Comparison of ENCODE assay signal across 8 mouse cellular contexts in genomic region chr10:79928907-79929701, GRCm38 (mm10). TPM values are rescaled to one million over a fixed set of nuclear protein-coding genes. Genes with fewer than 3 reads are reported as not detected.
A peak's percentile ranks its signal among the peaks of the same experiment; 100 is the strongest.
DNase-seq lines count a peak whose midpoint lies in the region; ATAC-seq and TF ChIP-seq lines count a peak whose summit lies in the region.

No protein-coding gene starts in this region.

- H3K36me3 ChIP-seq in heart, embryonic 12.5 days = peaks cover 34% of the 10 kb centered on the region
- peaks cover 4% of the 10 kb centered on the region; the same call in 1 of the 2 replicates for H3K36me3 ChIP-seq in hindbrain, embryonic 11.5 days (ENCODE audit: control insufficient read depth, insufficient read depth, low read length)
- no peaks in the 10 kb centered on the region for H3K36me3 ChIP-seq in midbrain, embryonic 11.5 days (ENCODE audit: control insufficient read depth, insufficient read depth, low read length)

- H3K9me3 ChIP-seq in heart, embryonic 12.5 days (replicated peaks) = no peaks in the 10 kb centered on the region
- H3K9me3 ChIP-seq in hindbrain, embryonic 11.5 days (ENCODE audit: control insufficient read depth, low read length) = no peaks in the 10 kb centered on the region
- no peaks in the 10 kb centered on the region for H3K9me3 ChIP-seq in midbrain, embryonic 11.5 days (ENCODE audit: control insufficient read depth, low read length)

- WGBS in heart, embryonic 12.5 days = 22% methylated on average over 9 of the region's 9 CpGs
- 20% methylated on average over 6 of the region's 9 CpGs for WGBS in hindbrain, embryonic 11.5 days
- 31% methylated on average over 9 of the region's 9 CpGs for WGBS in midbrain, embryonic 11.5 days

- H3K9ac ChIP-seq in heart, embryonic 12.5 days = peak overlapping the region; percentile 96
- peak overlapping the region; percentile 83 for H3K9ac ChIP-seq in hindbrain, embryonic 11.5 days (ENCODE audit: low read depth, low read length)
- peak overlapping the region; percentile 55 for H3K9ac ChIP-seq in midbrain, embryonic 11.5 days (ENCODE audit: low read length)

- intact Hi-C loops in heart, postnatal 36 days (cut with DNase I) = no loop called here

- peak overlapping the region; percentile 98 for H3K27ac ChIP-seq in heart, embryonic 12.5 days (ENCODE audit: poor library complexity, severe bottlenecking)
- H3K27ac ChIP-seq in hindbrain, embryonic 11.5 days (ENCODE audit: low read depth, low read length) = peak overlapping the region; percentile 89
- H3K27ac ChIP-seq in midbrain, embryonic 11.5 days (ENCODE audit: low read depth, low read length) = peak overlapping the region; percentile 36

- peak overlapping the region; percentile 80 for H3K4me2 ChIP-seq in heart, embryonic 12.5 days
- peak overlapping the region; percentile 94 for H3K4me2 ChIP-seq in hindbrain, embryonic 11.5 days (replicated peaks; ENCODE audit: low read depth, low read length)
- peak overlapping the region; percentile 86 for H3K4me2 ChIP-seq in midbrain, embryonic 11.5 days

- TF ChIP-seq CTCF in brain, embryonic 14.5 days (IDR thresholded peaks at IDR 0.05; ENCODE audit: borderline replicate concordance, extremely low read depth, insufficient read depth, insufficient read length) = no peak

- H3K27me3 ChIP-seq in heart, embryonic 12.5 days (replicated peaks) = 0 out of 2 replicates have a peak, but pooled peaks cover 2% of the 10 kb centered on the region
- H3K27me3 ChIP-seq in hindbrain, embryonic 11.5 days (ENCODE audit: control insufficient read depth, insufficient read depth, low read length) = peaks cover 5% of the 10 kb centered on the region
- peaks cover 4% of the 10 kb centered on the region for H3K27me3 ChIP-seq in midbrain, embryonic 11.5 days (ENCODE audit: control insufficient read depth, insufficient read depth, low read length)

- no peak for DNase-seq in heart, postnatal 36 days
- peak; percentile 9 for DNase-seq in brain, embryonic 14.5 days (ENCODE audit: low read depth)
- peak; percentile 48 for DNase-seq in hindbrain, embryonic 11.5 days (ENCODE audit: low spot score)
- no peak for DNase-seq in midbrain, embryonic 11.5 days (ENCODE audit: low spot score, missing footprints)
- no peak for DNase-seq in thymus, postnatal 0 days (ENCODE audit: low spot score)
- no peak for DNase-seq in adrenal gland, postnatal 14 days
- no peak for DNase-seq in kidney, adult 9 months

- H3K4me3 ChIP-seq in heart, embryonic 12.5 days = peak overlapping the region; percentile 94
- peak overlapping the region; percentile 82 for H3K4me3 ChIP-seq in hindbrain, embryonic 11.5 days (ENCODE audit: low read depth, low read length)
- H3K4me3 ChIP-seq in midbrain, embryonic 11.5 days (ENCODE audit: low read depth, low read length) = peak overlapping the region; percentile 89

- TF ChIP-seq POLR2A in brain, embryonic 14.5 days (IDR thresholded peaks at IDR 0.05; ENCODE audit: borderline replicate concordance, extremely low read depth, insufficient read depth, insufficient read length, poor library complexity, severe bottlenecking) = no peak

- no peak for ATAC-seq in heart, embryonic 12.5 days (ENCODE audit: insufficient number of reproducible peaks, low FRiP score)
- ATAC-seq in hindbrain, embryonic 11.5 days (ENCODE audit: low FRiP score) = no peak
- no peak for ATAC-seq in midbrain, embryonic 11.5 days (ENCODE audit: low FRiP score)

- peaks cover 67% of the 10 kb centered on the region for H3K4me1 ChIP-seq in heart, embryonic 12.5 days (replicated peaks)
- H3K4me1 ChIP-seq in hindbrain, embryonic 11.5 days (replicated peaks; ENCODE audit: control insufficient read depth, insufficient read depth, low read length) = peaks cover 27% of the 10 kb centered on the region
- H3K4me1 ChIP-seq in midbrain, embryonic 11.5 days (ENCODE audit: control insufficient read depth, insufficient read depth, low read length) = peaks cover 36% of the 10 kb centered on the region

RNA-seq across cellular contexts. Expression of gene Arid3a, which starts 2.3 kb away (rescaled TPM):
- polyA plus RNA-seq in heart, embryonic 12.5 days (2016; fragmentation: Nextera tagmentation; extraction: Ambion mirVana) = 6.3 and 8.3 TPM in 2 replicates
- 1 to 10 TPM; 1.9 to 2.6 TPM for total RNA-seq in heart, postnatal 36 days (2021)
- 5.2 and 7.0 TPM in 2 replicates for polyA plus RNA-seq in brain, embryonic 14.5 days (2012; rRNA removed)
- polyA plus RNA-seq in hindbrain, embryonic 11.5 days (2014; fragmentation: Nextera tagmentation; extraction: Ambion mirVana) = 4.9 and 9.0 TPM in 2 replicates
- polyA plus RNA-seq in midbrain, embryonic 11.5 days (2014; fragmentation: Nextera tagmentation; extraction: Ambion mirVana) = 4.2 and 6.2 TPM in 2 replicates
- 3.7 TPM in 2 replicates for polyA plus RNA-seq in thymus, postnatal 0 days (2015; fragmentation: Nextera tagmentation; extraction: Ambion mirVana)
- 5.9 and 6.9 TPM in 2 replicates for total RNA-seq in adrenal gland, postnatal 14 days (2021)

RNA-seq across cellular contexts. Expression of gene R3hdm4, which starts 8.1 kb away (rescaled TPM):
- 92.8 and 97.3 TPM in 2 replicates for polyA plus RNA-seq in heart, embryonic 12.5 days (2016; fragmentation: Nextera tagmentation; extraction: Ambion mirVana)
- total RNA-seq in heart, postnatal 36 days (2021) = 10 to 100 TPM; 81.0 to 88.1 TPM
- polyA plus RNA-seq in brain, embryonic 14.5 days (2012; rRNA removed) = 195 and 197 TPM in 2 replicates
- 131 and 139 TPM in 2 replicates for polyA plus RNA-seq in hindbrain, embryonic 11.5 days (2014; fragmentation: Nextera tagmentation; extraction: Ambion mirVana)
- polyA plus RNA-seq in midbrain, embryonic 11.5 days (2014; fragmentation: Nextera tagmentation; extraction: Ambion mirVana) = 127 and 135 TPM in 2 replicates
- 129 and 131 TPM in 2 replicates for polyA plus RNA-seq in thymus, postnatal 0 days (2015; fragmentation: Nextera tagmentation; extraction: Ambion mirVana)
- 75.8 and 82.8 TPM in 2 replicates for total RNA-seq in adrenal gland, postnatal 14 days (2021)

RNA-seq across cellular contexts. Expression of gene Kiss1r, which starts 12.3 kb away (rescaled TPM):
- 0.45 and 0.55 TPM in 2 replicates for polyA plus RNA-seq in heart, embryonic 12.5 days (2016; fragmentation: Nextera tagmentation; extraction: Ambion mirVana)
- under 1 TPM; 0.17 to 0.38 TPM for total RNA-seq in heart, postnatal 36 days (2021)
- 4.1 and 4.4 TPM in 2 replicates for polyA plus RNA-seq in brain, embryonic 14.5 days (2012; rRNA removed)
- polyA plus RNA-seq in hindbrain, embryonic 11.5 days (2014; fragmentation: Nextera tagmentation; extraction: Ambion mirVana) = 0.26 and 0.36 TPM in 2 replicates
- polyA plus RNA-seq in midbrain, embryonic 11.5 days (2014; fragmentation: Nextera tagmentation; extraction: Ambion mirVana) = 0.34 and 0.61 TPM in 2 replicates
- 0.48 and 1.2 TPM in 2 replicates for polyA plus RNA-seq in thymus, postnatal 0 days (2015; fragmentation: Nextera tagmentation; extraction: Ambion mirVana)
- 0.98 and 1.5 TPM in 2 replicates for total RNA-seq in adrenal gland, postnatal 14 days (2021)

RNA-seq across cellular contexts. Expression of gene Gm26602, which starts 18.4 kb away (rescaled TPM):
- 16.8 and 19.3 TPM in 2 replicates for polyA plus RNA-seq in heart, embryonic 12.5 days (2016; fragmentation: Nextera tagmentation; extraction: Ambion mirVana)
- total RNA-seq in heart, postnatal 36 days (2021) = not detected
- not detected in 2 replicates for polyA plus RNA-seq in brain, embryonic 14.5 days (2012; rRNA removed)
- 23.6 and 25.3 TPM in 2 replicates for polyA plus RNA-seq in hindbrain, embryonic 11.5 days (2014; fragmentation: Nextera tagmentation; extraction: Ambion mirVana)
- polyA plus RNA-seq in midbrain, embryonic 11.5 days (2014; fragmentation: Nextera tagmentation; extraction: Ambion mirVana) = 20.6 and 25.6 TPM in 2 replicates
- 5.3 and 15.5 TPM in 2 replicates for polyA plus RNA-seq in thymus, postnatal 0 days (2015; fragmentation: Nextera tagmentation; extraction: Ambion mirVana)
- total RNA-seq in adrenal gland, postnatal 14 days (2021) = not detected in 2 replicates

RNA-seq across cellular contexts. Expression of gene Med16, which starts 20.4 kb away (rescaled TPM):
- polyA plus RNA-seq in heart, embryonic 12.5 days (2016; fragmentation: Nextera tagmentation; extraction: Ambion mirVana) = 48.3 and 50.1 TPM in 2 replicates
- total RNA-seq in heart, postnatal 36 days (2021) = 10 to 100 TPM; 53.0 to 53.2 TPM
- polyA plus RNA-seq in brain, embryonic 14.5 days (2012; rRNA removed) = 84.7 and 92.6 TPM in 2 replicates
- 33.7 and 41.8 TPM in 2 replicates for polyA plus RNA-seq in hindbrain, embryonic 11.5 days (2014; fragmentation: Nextera tagmentation; extraction: Ambion mirVana)
- 39.7 and 45.7 TPM in 2 replicates for polyA plus RNA-seq in midbrain, embryonic 11.5 days (2014; fragmentation: Nextera tagmentation; extraction: Ambion mirVana)
- 32.6 and 39.1 TPM in 2 replicates for polyA plus RNA-seq in thymus, postnatal 0 days (2015; fragmentation: Nextera tagmentation; extraction: Ambion mirVana)
- 32.0 and 38.4 TPM in 2 replicates for total RNA-seq in adrenal gland, postnatal 14 days (2021)

Comparison
In these comparisons a context has a peak if more than half of its experiments do, and no peak if none do; other contexts are left out.
1. H3K27ac ChIP-seq: peak in every context shown above with its lines; median percentile 98 in heart, embryonic 12.5 days; 89 in hindbrain, embryonic 11.5 days; 36 in midbrain, embryonic 11.5 days.
2. DNase-seq: peak in brain, embryonic 14.5 days (single experiment) and hindbrain, embryonic 11.5 days (single experiment); none in heart, postnatal 36 days (0 of 2), midbrain, embryonic 11.5 days (single experiment), thymus, postnatal 0 days (single experiment), adrenal gland, postnatal 14 days (single experiment) and kidney, adult 9 months (single experiment).
3. Peak in every context shown above with its lines, with median percentiles within 50 percentile points of each other: H3K4me2 ChIP-seq, H3K4me3 ChIP-seq and H3K9ac ChIP-seq.